Mouse (Mus musculus) gastrocnemius, adult 2 months (tissue): ENCODE data around the gene Fastkd1. TPM values are rescaled to one million over a fixed set of nuclear protein-coding genes. Genes with fewer than 3 reads are reported as not detected.
"Not testable (repeated sequence)": the region's sequence is repeated elsewhere in the genome, so short reads cannot be mapped to it uniquely, and the experiment has no call there.

Source experiments
- DNase-seq: peaks from one replicate; pipeline ENCODE4 v3.0.0; 2022
- H3K27ac ChIP-seq: fragments of 200-600 bp; 2 replicates; pipeline ENCODE4 v1.8.1; 2022; ENCODE audit warnings: mild to moderate bottlenecking
- H3K4me3 ChIP-seq: fragments of 200-600 bp; 2 replicates; pipeline ENCODE4 v1.8.1; 2022; ENCODE audit warnings: mild to moderate bottlenecking, moderate library complexity
- CTCF ChIP-seq: fragments of 200-600 bp; IDR thresholded peaks from 2 replicates; pipeline ENCODE4 v1.8.1; 2022; ENCODE audit warnings: antibody characterized with exemption, mild to moderate bottlenecking, moderate library complexity
- intact Hi-C: fragments of 180-260 bp; cut with DNase I; formaldehyde crosslinking; loops from one replicate; pipeline ENCODE4 v1.15.1; 2025
- total RNA-seq, 2 experiments: library from RNA; stranded (reverse); gene quantifications; 2 replicates each; pipeline ENCODE4 v1.2.3; 2021

Gene Fastkd1
- total RNA-seq, 2 experiments from 2014 or later: 15.2 to 20.3 TPM

DNA sequence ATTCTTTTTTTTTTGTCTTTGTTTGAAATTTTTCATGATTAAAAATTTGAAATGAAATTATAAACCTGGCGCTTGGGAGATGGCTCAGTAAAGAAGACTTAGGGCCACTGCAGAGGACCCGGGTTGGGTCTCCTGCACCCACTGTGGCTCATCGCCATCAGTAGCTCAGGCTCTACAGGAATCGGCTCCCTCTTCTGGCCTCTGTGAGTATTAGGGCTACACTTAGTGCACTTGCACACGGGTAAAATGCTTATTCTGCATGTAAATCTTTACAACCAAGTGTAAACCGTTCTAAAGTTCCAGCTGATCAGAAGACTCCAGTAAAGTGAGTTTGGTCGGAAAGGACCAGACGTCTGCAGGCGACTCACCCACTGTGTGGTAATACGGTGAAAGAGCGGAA is 19.8 kb downstream of the Fastkd1 start:
- no peak for DNase-seq
- TF ChIP-seq CTCF: peak; percentile 28; the same call in 1 of the 2 replicates
- intact Hi-C loops: no loop called here
- no peak overlapping the region for H3K4me3 ChIP-seq
- H3K27ac ChIP-seq: no peak overlapping the region

DNA sequence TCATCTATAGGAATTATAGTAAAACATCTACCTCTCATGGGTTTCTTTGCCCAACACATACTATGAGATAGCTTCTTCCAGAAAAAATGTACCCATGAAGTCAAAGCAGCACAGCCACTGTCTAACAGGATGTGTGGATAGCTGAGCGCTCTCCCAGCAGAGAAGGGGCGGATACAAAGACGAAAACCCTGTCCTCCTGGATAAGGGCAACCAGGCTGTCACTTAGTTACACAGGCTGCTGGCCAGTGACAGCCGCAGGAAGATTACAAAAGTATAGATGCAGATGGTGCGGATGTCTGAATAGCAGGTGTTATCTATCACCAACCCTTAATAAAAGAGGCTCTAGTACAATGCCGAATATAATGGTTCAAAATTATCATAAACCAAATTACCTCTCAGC is 22.5 kb downstream of the Fastkd1 start:
- no peak for DNase-seq
- intact Hi-C loops: no loop called here
- Histone ChIP-seq H3K27ac (no peak overlapping the region), H3K4me3 (no peak overlapping the region)
- no peak for TF ChIP-seq CTCF

DNA sequence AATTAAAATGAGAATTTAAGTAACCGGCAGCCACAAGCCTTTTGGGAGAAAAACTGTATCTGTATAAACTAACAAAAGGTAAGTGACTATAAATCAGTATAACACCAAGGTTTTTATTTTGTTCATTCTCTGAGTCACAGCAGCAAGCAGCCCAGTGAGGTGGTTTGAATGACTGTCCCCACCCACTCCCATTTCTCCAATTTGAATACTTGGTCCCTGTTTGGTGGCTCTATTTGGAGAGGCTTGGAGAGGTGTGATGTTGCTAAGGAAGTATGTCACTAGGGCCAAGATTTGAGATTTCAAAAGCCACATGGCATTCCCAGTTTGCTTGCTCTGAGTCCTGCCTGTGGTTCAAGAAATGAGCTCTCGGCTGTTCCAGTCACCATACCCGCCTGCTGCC is 23.1 kb downstream of the Fastkd1 start:
- no peak for TF ChIP-seq CTCF
- no peak overlapping the region for H3K4me3 ChIP-seq
- intact Hi-C loops: no loop called here
- DNase-seq: no peak
- no peak overlapping the region for H3K27ac ChIP-seq

DNA sequence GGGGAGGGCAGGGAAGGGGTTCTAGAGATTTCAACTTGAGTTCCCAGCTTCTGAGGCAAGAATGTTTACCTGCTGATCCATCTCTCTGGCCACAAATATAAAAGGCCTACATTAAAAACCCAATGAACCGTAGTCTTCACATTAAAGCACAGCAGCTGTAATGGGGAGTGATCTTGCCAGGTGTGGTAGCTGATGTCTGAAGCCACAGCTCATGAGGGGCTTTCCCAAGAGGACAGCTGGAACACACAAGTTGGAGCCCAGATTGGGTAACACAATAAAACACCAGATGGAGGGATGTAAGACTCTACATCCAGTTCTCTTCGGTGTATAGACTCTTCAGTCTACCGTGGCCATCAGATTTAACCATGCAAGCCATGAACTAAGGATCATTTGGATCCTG is 28.8 kb downstream of the Fastkd1 start:
- no peak overlapping the region for H3K27ac ChIP-seq
- DNase-seq: no peak
- intact Hi-C loops: no loop called here
- no peak overlapping the region for H3K4me3 ChIP-seq
- no peak for TF ChIP-seq CTCF

DNA sequence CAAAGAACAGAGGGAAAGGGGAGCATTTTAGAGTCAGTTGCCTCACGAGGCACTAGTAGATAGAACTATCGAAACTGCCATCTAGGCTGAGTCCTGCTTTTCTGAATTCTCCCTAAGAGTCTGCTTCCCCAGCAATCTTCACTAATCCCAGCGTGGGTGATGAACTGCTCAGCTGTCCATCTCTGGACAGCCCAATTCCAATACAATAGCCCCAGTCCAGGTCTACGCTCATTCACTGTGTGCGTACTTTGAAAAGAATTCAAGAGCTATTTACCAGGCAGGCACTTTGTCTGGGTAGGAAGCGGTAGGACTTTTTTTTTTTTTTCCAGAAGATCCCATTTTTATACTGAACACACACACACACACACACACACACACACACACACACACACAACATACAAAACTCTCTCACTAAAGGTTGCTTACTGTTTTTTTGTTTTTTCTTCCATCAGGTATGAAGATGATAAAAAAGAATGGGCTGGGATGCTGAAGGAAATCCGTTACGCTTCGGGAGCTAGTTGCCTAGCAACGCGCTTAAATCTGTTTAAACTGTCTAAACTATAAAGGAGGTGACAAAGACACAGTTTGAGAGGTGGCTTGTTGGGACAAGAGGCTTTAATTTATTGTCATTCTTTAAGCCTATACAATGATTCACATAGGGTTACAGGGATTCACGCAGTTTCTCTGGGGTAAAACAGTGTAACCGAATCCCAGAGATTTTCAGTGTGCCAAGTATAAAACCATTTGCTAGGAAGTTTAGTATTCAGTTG is 30.1 kb downstream of the Fastkd1 start:
- TF ChIP-seq CTCF: no peak
- intact Hi-C loops: no loop called here
- DNase-seq: no peak
- no peak overlapping the region for H3K27ac ChIP-seq
- H3K4me3 ChIP-seq: no peak overlapping the region

DNA sequence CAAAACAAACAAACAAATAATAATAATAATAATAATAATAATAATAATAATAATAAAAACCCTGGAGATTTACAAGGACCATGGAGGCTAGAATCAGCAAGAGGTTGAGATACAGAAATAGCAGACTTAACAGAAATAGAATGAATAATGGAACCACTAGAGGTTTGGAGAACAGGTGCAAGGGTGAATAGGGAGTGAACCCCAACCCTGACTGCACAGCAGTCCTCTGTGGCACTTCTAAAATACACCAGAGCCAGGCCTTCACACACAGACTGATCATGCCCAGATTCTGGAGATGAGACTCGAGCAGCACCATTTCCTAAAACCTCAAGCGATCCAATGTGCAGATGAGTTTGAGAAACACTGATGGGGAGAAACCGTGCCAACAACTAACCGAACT is 31.4 kb downstream of the Fastkd1 start:
- TF ChIP-seq CTCF: no peak
- H3K27ac ChIP-seq: no peak overlapping the region
- intact Hi-C loops: no loop called here

DNA sequence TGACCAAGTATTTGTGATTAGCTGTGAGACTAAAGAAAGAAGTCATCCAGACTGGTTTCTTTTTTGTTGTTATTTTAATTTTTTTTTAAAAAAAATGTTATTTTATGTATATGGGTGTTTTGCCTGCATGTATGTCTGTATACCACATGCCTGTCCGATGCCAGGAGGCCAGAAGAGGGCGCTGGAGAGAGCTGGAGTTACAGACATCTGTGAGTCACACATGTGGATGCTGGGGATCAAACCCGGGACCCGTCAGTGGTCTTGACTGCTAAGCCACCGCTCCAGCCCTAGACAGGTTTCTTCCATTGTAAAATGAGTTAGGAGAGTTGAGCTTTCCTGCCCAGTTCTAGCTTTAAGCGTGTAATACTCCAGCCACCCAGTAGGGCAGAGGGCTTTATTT is 33.3 kb downstream of the Fastkd1 start:
- peak; percentile 36; the same call in 1 of the 2 replicates for TF ChIP-seq CTCF
- Histone ChIP-seq H3K4me3 (no peak overlapping the region), H3K27ac (peak overlapping the region; percentile 46; the same call in 1 of the 2 replicates)
- DNase-seq: no peak
- intact Hi-C loops: no loop called here

More for the DNA sequence above, 31.4 kb downstream of the Fastkd1 start:
- no peak for DNase-seq
- no peak overlapping the region for H3K4me3 ChIP-seq

DNA sequence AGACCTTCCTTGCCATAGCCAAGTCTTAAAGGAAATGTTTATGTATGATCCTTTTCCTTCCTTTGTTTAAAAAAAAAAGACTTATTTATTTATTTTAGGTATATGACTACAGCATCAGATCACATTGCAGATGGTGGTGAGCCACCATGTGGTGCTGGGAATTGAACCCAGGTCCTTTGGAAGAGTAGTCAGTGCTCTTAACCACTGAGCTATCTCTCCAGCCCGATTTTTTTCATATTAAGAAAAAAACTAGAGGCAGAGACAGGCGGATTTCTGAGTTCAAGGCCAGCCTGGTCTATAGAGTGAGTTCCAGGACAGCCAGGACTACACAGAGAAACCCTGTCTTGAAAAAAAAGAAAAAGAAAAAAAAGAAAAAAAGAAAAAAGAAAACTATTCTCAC is 36.1 kb downstream of the Fastkd1 start:
- DNase-seq, intact Hi-C loops, H3K4me3 ChIP-seq, H3K27ac ChIP-seq: not testable (repeated sequence)

DNA sequence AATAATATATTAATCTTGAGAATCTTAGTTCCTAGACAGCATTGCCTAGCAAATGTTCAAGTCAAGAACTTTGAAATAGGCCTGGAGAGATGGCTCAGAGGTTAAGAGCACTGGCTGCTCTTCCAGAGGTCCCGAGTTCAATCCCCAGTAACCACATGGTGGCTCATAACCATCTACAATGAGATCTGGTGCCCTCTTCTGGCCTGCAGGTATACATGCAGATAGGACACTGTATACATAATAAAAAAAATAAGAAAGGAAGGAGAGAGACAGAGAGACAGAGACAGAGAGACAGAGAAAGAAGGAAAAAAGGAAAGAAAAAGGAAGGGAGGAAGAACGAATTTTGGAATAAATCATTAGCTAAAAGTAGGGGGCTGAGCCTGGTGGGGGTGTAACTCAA is 36.6 kb downstream of the Fastkd1 start:
- Histone ChIP-seq H3K27ac (no peak overlapping the region), H3K4me3 (no peak overlapping the region)
- no peak for DNase-seq
- intact Hi-C loops: no loop called here
- peak; percentile 61 for TF ChIP-seq CTCF

DNA sequence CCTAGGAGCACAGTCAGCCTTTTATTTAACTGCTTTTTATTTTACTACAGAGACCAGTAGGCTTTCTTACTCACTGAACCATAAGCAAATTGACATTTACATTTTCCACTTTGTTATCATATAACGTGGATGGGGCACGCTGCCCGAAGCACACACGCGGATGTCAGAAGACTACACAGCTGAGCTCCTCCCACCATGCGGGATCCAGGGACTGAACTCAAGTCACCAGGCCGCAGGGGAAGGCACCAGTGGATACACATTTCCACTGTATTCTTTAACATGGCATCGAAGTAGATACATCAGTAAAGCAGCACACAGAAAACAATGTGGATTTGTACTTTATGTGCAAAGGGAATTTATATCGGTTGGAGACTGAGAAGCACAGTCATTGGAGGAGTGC is 38.0 kb downstream of the Fastkd1 start:
- intact Hi-C loops: loop anchor here (2.0 kb wide), 1 partner anchor 40 kb away; no protein-coding TSS in a partner anchor
- TF ChIP-seq CTCF: no peak
- no peak for DNase-seq
- H3K27ac ChIP-seq: peak overlapping the region; percentile 10
- H3K4me3 ChIP-seq: no peak overlapping the region

DNA sequence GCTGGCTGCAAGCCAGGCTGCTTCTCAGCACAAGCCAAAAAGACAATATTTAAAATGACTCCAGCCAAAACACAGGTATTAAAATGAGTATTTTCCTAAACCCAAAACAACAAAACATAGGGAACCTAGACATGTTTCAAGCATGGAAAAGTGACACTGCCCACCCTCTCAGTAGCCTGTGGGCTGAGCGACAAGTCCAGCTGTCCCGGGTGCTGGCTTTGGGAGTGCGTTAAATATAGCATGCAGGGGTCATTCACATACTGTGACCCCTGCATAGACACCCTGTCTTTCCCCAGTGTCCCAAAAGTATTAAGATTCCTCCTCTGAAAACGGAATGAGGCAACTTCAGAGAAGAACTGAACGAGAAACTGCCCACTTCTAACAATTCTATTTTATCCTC is 39.6 kb downstream of the Fastkd1 start:
- peak; percentile 76 for DNase-seq
- intact Hi-C loops: loop anchor here (2.0 kb wide), 1 partner anchor 39 kb away; no protein-coding TSS in a partner anchor
- H3K27ac ChIP-seq: peak overlapping the region; percentile 97
- peak overlapping the region; percentile 80 for H3K4me3 ChIP-seq
- TF ChIP-seq CTCF: no peak

DNA sequence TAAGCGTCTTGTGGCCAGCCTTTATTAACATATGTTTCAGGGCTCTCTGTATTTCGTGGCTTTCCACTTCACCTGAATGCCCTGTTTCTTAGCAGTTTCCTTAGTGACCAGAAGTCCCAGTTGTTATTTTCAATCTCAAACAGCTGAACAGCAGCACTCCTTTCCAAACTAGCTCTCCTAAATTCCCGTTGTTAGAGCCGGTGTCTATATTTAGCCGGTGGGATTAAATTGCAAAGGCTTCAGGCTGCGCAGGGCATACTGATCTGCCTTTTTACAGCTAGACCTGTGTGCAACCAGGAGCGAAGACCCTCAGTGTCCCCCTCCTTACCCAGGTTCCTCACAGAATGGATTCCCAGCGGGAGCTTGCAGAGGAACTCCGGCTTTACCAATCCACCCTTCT is 43.5 kb downstream of the Fastkd1 start, which contains the start of gene Klhl41:
Klhl41 (plus strand) TSS at position 268 of the 400 bp plus-strand sequence.
- intact Hi-C loops: no loop called here
- Histone ChIP-seq H3K27ac (peak within 1 kb of the TSS; percentile 97), H3K4me3 (peak within 1 kb of the TSS; percentile 80)
- DNase-seq: peak; percentile 55
- no peak for TF ChIP-seq CTCF

DNA sequence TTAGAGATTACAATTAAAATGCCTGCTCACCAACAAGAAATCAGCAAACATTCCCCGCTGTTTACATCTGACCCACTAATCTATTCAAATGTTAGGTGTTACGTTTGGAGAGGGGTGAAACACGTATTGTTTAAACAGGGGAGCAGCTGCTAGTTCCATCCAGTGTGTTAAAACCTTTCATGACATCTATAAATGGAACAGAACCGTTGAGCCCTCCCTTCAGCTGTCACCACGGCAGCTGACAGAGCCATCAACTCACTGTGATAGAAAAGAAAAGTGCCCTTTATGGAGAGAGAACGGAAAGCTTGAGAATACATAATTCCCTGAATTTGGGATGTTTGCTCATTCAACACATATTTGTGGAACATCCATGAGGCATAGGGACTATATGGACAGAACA is 44.9 kb downstream of the Fastkd1 start:
- intact Hi-C loops: no loop called here
- DNase-seq: peak; percentile 34
- Histone ChIP-seq H3K4me3 (peak overlapping the region; percentile 80), H3K27ac (peak overlapping the region; percentile 97)
- TF ChIP-seq CTCF: no peak

DNA sequence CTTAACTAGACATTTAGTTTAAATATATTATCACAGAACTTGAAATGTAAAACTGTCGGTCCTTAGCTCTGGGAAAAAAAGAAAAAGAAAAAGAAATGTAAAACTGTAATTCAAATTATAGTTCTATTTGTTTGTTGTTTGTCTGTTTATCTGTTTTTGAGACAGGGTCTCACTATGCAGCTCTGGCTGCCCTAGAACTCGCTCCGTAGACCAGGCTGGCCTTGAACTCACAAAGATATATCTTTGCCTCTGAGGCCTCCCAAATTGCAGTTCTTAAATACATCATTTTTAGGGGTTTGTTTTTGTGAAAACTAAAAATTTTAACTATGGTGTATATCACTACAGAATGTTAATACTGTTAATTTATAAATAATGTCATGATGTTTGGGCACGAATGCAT is 45.7 kb downstream of the Fastkd1 start:
- Histone ChIP-seq H3K4me3 (no peak overlapping the region), H3K27ac (peak overlapping the region; percentile 97; the same call in 1 of the 2 replicates)
- DNase-seq: no peak
- TF ChIP-seq CTCF: no peak
- intact Hi-C loops: no loop called here
